8 mouse cellular contexts compared by ENCODE assay signal in genomic region chr3:117788800-117789693, GRCm38 (mm10).
DNase-seq lines count a peak whose midpoint lies in the region; ATAC-seq and TF ChIP-seq lines count a peak whose summit lies in the region.

No protein-coding gene starts in this region.

- no peak overlapping the region for H3K27ac ChIP-seq in lung, embryonic 14.5 days (ENCODE audit: low read depth)
- H3K27ac ChIP-seq in forebrain, embryonic 16.5 days (ENCODE audit: low read length) = no peak overlapping the region

- H3K9me3 ChIP-seq in lung, embryonic 14.5 days (ENCODE audit: low read depth, low read length) = no peaks in the 10 kb centered on the region
- H3K9me3 ChIP-seq in forebrain, embryonic 16.5 days (ENCODE audit: control insufficient read depth, low read length) = no peaks in the 10 kb centered on the region

- peak; percentile 82 for DNase-seq in lung, embryonic 14.5 days
- DNase-seq in lung, postnatal 25 days (ENCODE audit: low spot score) = no peak
- DNase-seq in kidney, postnatal 36 days = peak; percentile 12 to 33
- no peak for DNase-seq in urinary bladder, postnatal 4 days (ENCODE audit: low spot score in 2 of 2)
- DNase-seq in urinary bladder, postnatal 25 days (ENCODE audit: low spot score) = no peak
- DNase-seq in thymus, adult 18-20 months = no peak

- no peaks in the 10 kb centered on the region for H3K4me1 ChIP-seq in lung, embryonic 14.5 days (ENCODE audit: insufficient read depth)
- H3K4me1 ChIP-seq in forebrain, embryonic 16.5 days (replicated peaks; ENCODE audit: control insufficient read depth, insufficient read depth, low read length) = peaks cover 4% of the 10 kb centered on the region; the same call in 1 of the 2 replicates

- ATAC-seq in lung, embryonic 14.5 days (ENCODE audit: insufficient read depth) = peak; percentile 75; the same call in 1 of the 2 replicates
- ATAC-seq in forebrain, embryonic 16.5 days = peak; percentile 89
- 0 out of 2 replicates have a peak, but pooled peaks have one; percentile 41 for ATAC-seq in megakaryocyte-erythroid progenitor cell, adult 5-6 weeks (replicated peaks; ENCODE audit: low FRiP score, low TSS enrichment, poor library complexity, severe bottlenecking)

- no peak overlapping the region for H3K4me2 ChIP-seq in lung, embryonic 14.5 days
- H3K4me2 ChIP-seq in forebrain, embryonic 16.5 days (ENCODE audit: low read length) = no peak overlapping the region

- no peak overlapping the region for H3K4me3 ChIP-seq in lung, embryonic 14.5 days (ENCODE audit: low read depth, low read length)
- H3K4me3 ChIP-seq in forebrain, embryonic 16.5 days (replicated peaks; ENCODE audit: low read length) = no peak overlapping the region

- no peaks in the 10 kb centered on the region for H3K36me3 ChIP-seq in lung, embryonic 14.5 days (ENCODE audit: insufficient read depth)
- H3K36me3 ChIP-seq in forebrain, embryonic 16.5 days (ENCODE audit: control insufficient read depth, insufficient read depth) = no peaks in the 10 kb centered on the region

- 63% methylated on average over 14 of the region's 14 CpGs for WGBS in lung, embryonic 14.5 days
- WGBS in forebrain, embryonic 16.5 days = 51% methylated on average over 14 of the region's 14 CpGs

- peak; percentile 60 for TF ChIP-seq CTCF in lung, embryonic 14.5 days (IDR thresholded peaks at IDR 0.05; ENCODE audit: low read depth)

- no peaks in the 10 kb centered on the region for H3K27me3 ChIP-seq in lung, embryonic 14.5 days (ENCODE audit: insufficient read depth, low read length)
- no peaks in the 10 kb centered on the region for H3K27me3 ChIP-seq in forebrain, embryonic 16.5 days (replicated peaks; ENCODE audit: control insufficient read depth, insufficient read depth, low read length)

- no peak overlapping the region for H3K9ac ChIP-seq in lung, embryonic 14.5 days
- no peak overlapping the region for H3K9ac ChIP-seq in forebrain, embryonic 16.5 days (replicated peaks; ENCODE audit: low read depth, low read length)

Comparison
In these comparisons a context has a peak if more than half of its experiments do, and no peak if none do; other contexts are left out.
1. DNase-seq: peak in lung, embryonic 14.5 days (single experiment) and kidney, postnatal 36 days (2 of 2); none in lung, postnatal 25 days (single experiment), urinary bladder, postnatal 4 days (0 of 2), urinary bladder, postnatal 25 days (single experiment) and thymus, adult 18-20 months (0 of 2).
2. Peak in every context shown above with its lines, with median percentiles within 50 percentile points of each other: ATAC-seq.